Mouse (Mus musculus) neural tube, embryonic 15.5 days (tissue): Measurements from ENCODE around the gene Rpa3. TPM values are rescaled to one million over a fixed set of nuclear protein-coding genes. Genes with fewer than 3 reads are reported as not detected.

Experiments
- polyA plus RNA-seq: library from polyadenylated mRNA; unstranded; fragments of >200 nt; fragmentation: Nextera tagmentation; extraction: Ambion mirVana; gene quantifications from 2 replicates; pipeline ENCODE4 v1.2.1, GENCODE M21; 2015

Gene Rpa3
- polyA plus RNA-seq, 1 experiment from 2014 or later, result 49.3 TPM

Other genes starting within 250 kb of the Rpa3 start
- gene Col28a1, start 66.6 kb downstream of the Rpa3 start, polyA plus RNA-seq, result 4.6 and 4.7 TPM in 2 replicates
- 22.2 and 24.1 TPM in 2 replicates for gene Mios, start 50.0 kb downstream of the Rpa3 start, polyA plus RNA-seq
- gene Umad1, start 115 bp upstream of the Rpa3 start, polyA plus RNA-seq, result 52.2 and 62.2 TPM in 2 replicates
- 9.4 and 9.6 TPM in 2 replicates for gene Gm45062, start 277 bp upstream of the Rpa3 start, polyA plus RNA-seq